Mouse (Mus musculus) ES-Bruce4 (cell line): ENCODE results near the gene Sphk1.

ENCODE experiments used
- CTCF ChIP-seq: IDR thresholded peaks from one replicate; pipeline ENCODE4 v1.8.1; 2011; ENCODE audit warnings: low read depth, low read length
- EP300 ChIP-seq: IDR thresholded peaks from 2 replicates; pipeline ENCODE4 v1.6.1; 2011; ENCODE audit warnings: low read depth, low read length; ENCODE audit not compliant: insufficient read depth
- POLR2A ChIP-seq: IDR thresholded peaks from one replicate; pipeline ENCODE4 v1.8.1; 2011; ENCODE audit warnings: low read length; ENCODE audit not compliant: insufficient read depth

GRCm38 (mm10) chr11:116567531-116567930 is 36.8 kb downstream of the Sphk1 start:
- no peak for TF ChIP-seq CTCF
- TF ChIP-seq POLR2A, result no peak
- no peak for TF ChIP-seq EP300
